27 mouse cellular contexts compared by ENCODE assay signal in genomic region chr9:70143326-70143725, GRCm38 (mm10). TPM values are rescaled to one million over a fixed set of nuclear protein-coding genes. Genes with fewer than 3 reads are reported as not detected.
DNase-seq lines count a peak whose midpoint lies in the region; ATAC-seq and TF ChIP-seq lines count a peak whose summit lies in the region.
"Had no signal": no experiment of that assay in that cellular context is flagged by ENCODE, and none has a peak within 500 bp of the region (broad histone marks: within the 10 kb centered on the region; RNA-seq: fewer than 3 reads in every experiment).

No protein-coding gene starts in this region.

- no peak for TF ChIP-seq CTCF in kidney, adult 2 months (conservative IDR thresholded peaks at IDR 0.05; ENCODE audit: insufficient read depth, insufficient read length, low read depth, low read length)

- 0 out of 2 replicates have a peak, but pooled peaks have one; percentile 20 for ATAC-seq in kidney, embryonic 15.5 days (replicated peaks; ENCODE audit: low FRiP score)
- no peak for ATAC-seq in forebrain, embryonic 13.5 days
- ATAC-seq: forebrain, embryonic 15.5 days; hindbrain, postnatal 0 days; inflammation-experienced regulatory T-cells, adult 6 months had no signal

- no peaks in the 10 kb centered on the region for H3K36me3 ChIP-seq in kidney, adult 2 months (ENCODE audit: control insufficient read depth, insufficient read depth, low read length)
- H3K36me3 ChIP-seq in kidney, embryonic 15.5 days: no peaks in the 10 kb centered on the region
- no peaks in the 10 kb centered on the region for H3K36me3 ChIP-seq in forebrain, embryonic 13.5 days (ENCODE audit: poor library complexity, severe bottlenecking)
- H3K36me3 ChIP-seq: embryonic facial prominence, embryonic 12.5 days; embryonic facial prominence, embryonic 15.5 days; forebrain, embryonic 15.5 days; heart, embryonic 10.5 days; heart, embryonic 13.5 days had no signal

- no peak overlapping the region for H3K9ac ChIP-seq in kidney, embryonic 15.5 days
- no peak overlapping the region for H3K9ac ChIP-seq in forebrain, embryonic 13.5 days
- H3K9ac ChIP-seq: embryonic facial prominence, embryonic 12.5 days; embryonic facial prominence, embryonic 15.5 days; forebrain, embryonic 15.5 days; heart, embryonic 13.5 days; hindbrain, embryonic 14.5 days had no signal

- WGBS in kidney, adult 2 months: 66% methylated on average over 8 of the region's 8 CpGs
- WGBS in kidney, embryonic 15.5 days: 38% methylated on average over 8 of the region's 8 CpGs
- 79% methylated on average over 8 of the region's 8 CpGs for WGBS in forebrain, embryonic 13.5 days

- DNase-seq in kidney, adult 2 months: peak; percentile 35
- no peak for DNase-seq in kidney, adult 18-20 months
- DNase-seq in R1 (ENCODE audit: low read depth, low spot score): peak; percentile 38
- DNase-seq in kidney, postnatal 10 days: peak; percentile 20
- DNase-seq in embryo, embryonic 10.5 days (ENCODE audit: low spot score): no peak
- DNase-seq in adrenal gland, postnatal 10 days: no peak
- DNase-seq: adrenal gland, adult 2 months; adrenal gland, postnatal 25 days; B cell, adult 2 months; cerebellum, adult 11-12 months; cerebellum, adult 8-10 months; cerebellum, postnatal 14 days; gastrocnemius, postnatal 25 days; heart, adult 2 months; heart, postnatal 14 days; heart, postnatal 4 days had no signal

- no peak overlapping the region; the same call in 1 of the 2 replicates for H3K4me2 ChIP-seq in kidney, embryonic 15.5 days
- H3K4me2 ChIP-seq in forebrain, embryonic 13.5 days: no peak overlapping the region
- H3K4me2 ChIP-seq: embryonic facial prominence, embryonic 12.5 days; embryonic facial prominence, embryonic 15.5 days; forebrain, embryonic 15.5 days; heart, embryonic 13.5 days; hindbrain, embryonic 14.5 days had no signal

- peaks cover 8% of the 10 kb centered on the region for H3K4me1 ChIP-seq in kidney, adult 2 months (ENCODE audit: control insufficient read depth, insufficient read depth, low read length)
- H3K4me1 ChIP-seq in kidney, embryonic 15.5 days: peaks cover 50% of the 10 kb centered on the region
- peaks cover 17% of the 10 kb centered on the region for H3K4me1 ChIP-seq in forebrain, embryonic 13.5 days

- no peaks in the 10 kb centered on the region for H3K9me3 ChIP-seq in kidney, embryonic 15.5 days (replicated peaks)
- no peaks in the 10 kb centered on the region for H3K9me3 ChIP-seq in forebrain, embryonic 13.5 days (replicated peaks)
- H3K9me3 ChIP-seq: embryonic facial prominence, embryonic 12.5 days; embryonic facial prominence, embryonic 15.5 days; forebrain, embryonic 15.5 days; heart, embryonic 10.5 days; heart, embryonic 13.5 days had no signal

- TF ChIP-seq POLR2A in kidney, adult 2 months (IDR thresholded peaks at IDR 0.05; ENCODE audit: low read depth, low read length): no peak

- H3K4me3 ChIP-seq in kidney, adult 2 months (ENCODE audit: insufficient read depth, low read depth, low read length): no peak overlapping the region
- H3K4me3 ChIP-seq in kidney, embryonic 15.5 days (replicated peaks): no peak overlapping the region
- no peak overlapping the region for H3K4me3 ChIP-seq in forebrain, embryonic 13.5 days
- H3K4me3 ChIP-seq: embryonic facial prominence, embryonic 12.5 days; embryonic facial prominence, embryonic 15.5 days; forebrain, embryonic 15.5 days; heart, adult 2 months; heart, embryonic 10.5 days; heart, embryonic 13.5 days had no signal

- H3K27me3 ChIP-seq in kidney, adult 2 months (replicated peaks; ENCODE audit: control insufficient read depth, insufficient read depth, low read length): no peaks in the 10 kb centered on the region
- peaks cover 15% of the 10 kb centered on the region for H3K27me3 ChIP-seq in kidney, embryonic 15.5 days
- peaks cover 12% of the 10 kb centered on the region for H3K27me3 ChIP-seq in forebrain, embryonic 13.5 days
- H3K27me3 ChIP-seq: forebrain, embryonic 15.5 days had no signal

- no peak overlapping the region for H3K27ac ChIP-seq in kidney, adult 2 months (ENCODE audit: insufficient read depth, low read depth, low read length)
- H3K27ac ChIP-seq in kidney, embryonic 15.5 days: no peak overlapping the region
- H3K27ac ChIP-seq in forebrain, embryonic 13.5 days: no peak overlapping the region
- H3K27ac ChIP-seq: embryonic facial prominence, embryonic 12.5 days; embryonic facial prominence, embryonic 15.5 days; forebrain, embryonic 15.5 days; heart, adult 2 months; heart, embryonic 10.5 days; heart, embryonic 13.5 days; hindbrain, embryonic 14.5 days; hindbrain, postnatal 0 days had no signal

RNA-seq across cellular contexts. Expression of gene Fam81a, which starts 1.0 kb away (rescaled TPM):
- 11.1 and 12.4 TPM in 2 replicates for polyA plus RNA-seq in kidney, adult 2 months (2012; rRNA removed)
- polyA plus RNA-seq in kidney, embryonic 15.5 days (2015; fragmentation: Nextera tagmentation; extraction: Ambion mirVana): 12.2 and 12.7 TPM in 2 replicates
- polyA plus RNA-seq in forebrain, embryonic 13.5 days (2015; fragmentation: Nextera tagmentation; extraction: Ambion mirVana): 5.1 and 8.0 TPM in 2 replicates
- total RNA-seq in adrenal gland, postnatal 10 days (2021): 1 to 10 TPM; 3.2 to 3.7 TPM
- total RNA-seq: MEL had no signal

Comparison
In these comparisons a context has a peak if more than half of its experiments do, and no peak if none do; other contexts are left out.
1. DNase-seq: peak in kidney, adult 2 months (single experiment), R1 (single experiment) and kidney, postnatal 10 days (single experiment); none in kidney, adult 18-20 months (single experiment), embryo, embryonic 10.5 days (single experiment) and adrenal gland, postnatal 10 days (single experiment).